Mouse (Mus musculus) thymus, postnatal 0 days (tissue): Measurements from ENCODE around the gene Srms. TPM values are rescaled to one million over a fixed set of nuclear protein-coding genes. Genes with fewer than 3 reads are reported as not detected.
"Not testable (repeated sequence)": the region's sequence is repeated elsewhere in the genome, so short reads cannot be mapped to it uniquely, and the experiment has no call there.

Experiments
- DNase-seq: peaks from one replicate; pipeline ENCODE4 v3.0.0-alpha.2; 2015; ENCODE audit warnings: low spot score
- polyA plus RNA-seq: library from polyadenylated mRNA; unstranded; fragments of >200 nt; fragmentation: Nextera tagmentation; extraction: Ambion mirVana; gene quantifications from 2 replicates; pipeline ENCODE4 v1.2.1, GENCODE M21; 2015

The Srms gene
- polyA plus RNA-seq, 1 experiment from 2014 or later: 0.30 TPM

DNA sequence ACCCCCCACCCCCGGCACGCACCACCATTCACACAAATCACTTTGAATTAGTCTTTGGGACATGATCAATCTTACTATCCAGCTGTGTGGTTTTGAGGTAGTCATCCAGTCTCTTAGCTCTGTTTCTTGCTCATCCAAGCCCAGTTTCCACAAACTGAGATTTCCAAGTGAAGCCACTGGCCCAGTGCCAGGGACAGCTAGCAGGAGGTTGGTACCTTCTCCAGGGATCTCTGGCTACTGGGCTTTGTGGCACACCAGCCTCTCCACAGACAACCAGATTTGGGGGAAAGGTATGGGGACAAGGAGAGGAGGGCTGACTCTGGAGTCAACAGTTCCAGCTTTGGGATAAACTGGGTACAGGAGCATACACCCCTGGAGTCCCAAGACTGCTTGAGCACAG, 7.4 kb upstream of the Srms start:
- peak; percentile 5 for DNase-seq

- DNase-seq: peak; percentile 96
These were observed 6.7 kb upstream of the Srms start, which contains the start of gene Fndc11 for GRCm38 (mm10) chr2:181219538-181220216. Fndc11 (plus strand) TSS chr2:181220013.

DNA sequence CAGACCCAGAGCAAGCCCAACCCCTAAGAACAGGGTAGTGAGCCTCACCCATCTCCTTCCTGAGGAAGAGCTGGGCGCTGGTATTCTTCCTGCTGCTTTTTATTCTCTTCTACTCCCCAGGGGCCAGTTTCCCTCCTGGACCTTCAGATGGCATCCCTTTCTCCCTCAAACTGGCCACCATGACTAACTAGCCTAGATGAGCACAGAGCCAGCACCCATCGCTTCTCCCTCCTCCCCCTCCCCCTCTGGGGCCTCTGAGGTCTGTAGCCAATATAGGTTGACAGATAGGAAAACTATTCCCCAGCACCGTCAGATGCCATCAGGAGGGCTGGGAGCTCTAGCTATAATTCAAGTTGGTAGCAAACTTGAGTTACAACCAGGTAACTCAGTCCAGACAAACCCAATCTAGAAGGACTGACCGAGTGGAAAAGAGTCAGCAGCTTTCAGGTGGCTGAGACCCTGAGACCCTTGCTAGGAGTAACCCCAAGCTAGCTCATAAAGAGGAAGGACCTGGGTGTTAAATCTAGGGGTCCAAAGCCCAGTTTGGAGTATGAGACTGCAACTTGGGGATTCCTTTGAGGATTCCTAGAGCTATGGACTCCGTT, 6.0 kb upstream of the Srms start:
- DNase-seq: peak; percentile 12

- DNase-seq: no peak
These were observed 3.1 kb upstream of the Srms start for GRCm38 (mm10) chr2:181216037-181216436.

- peak; percentile 23 for DNase-seq
These were observed 480 bp downstream of the Srms start for GRCm38 (mm10) chr2:181212389-181213020.

GRCm38 (mm10) chr2:181206118-181206517, 6.9 kb downstream of the Srms start:
- DNase-seq: no peak

- no peak for DNase-seq
These were observed 7.3 kb downstream of the Srms start for GRCm38 (mm10) chr2:181205678-181206077.

- DNase-seq: no peak
These were observed 10.1 kb downstream of the Srms start for GRCm38 (mm10) chr2:181202886-181203285.

- DNase-seq: no peak
These were observed 10.6 kb downstream of the Srms start, which contains the start of gene Ptk6 for GRCm38 (mm10) chr2:181202422-181202821. Ptk6 (minus strand) TSS chr2:181202789.

GRCm38 (mm10) chr2:181201606-181202005, 11.4 kb downstream of the Srms start:
- no peak for DNase-seq

GRCm38 (mm10) chr2:181196628-181197300, 16.2 kb downstream of the Srms start:
- no peak for DNase-seq

- DNase-seq: no peak
These were observed 19.9 kb downstream of the Srms start for GRCm38 (mm10) chr2:181193044-181193443.

GRCm38 (mm10) chr2:181191936-181192335, 21.0 kb downstream of the Srms start:
- no peak for DNase-seq

DNA sequence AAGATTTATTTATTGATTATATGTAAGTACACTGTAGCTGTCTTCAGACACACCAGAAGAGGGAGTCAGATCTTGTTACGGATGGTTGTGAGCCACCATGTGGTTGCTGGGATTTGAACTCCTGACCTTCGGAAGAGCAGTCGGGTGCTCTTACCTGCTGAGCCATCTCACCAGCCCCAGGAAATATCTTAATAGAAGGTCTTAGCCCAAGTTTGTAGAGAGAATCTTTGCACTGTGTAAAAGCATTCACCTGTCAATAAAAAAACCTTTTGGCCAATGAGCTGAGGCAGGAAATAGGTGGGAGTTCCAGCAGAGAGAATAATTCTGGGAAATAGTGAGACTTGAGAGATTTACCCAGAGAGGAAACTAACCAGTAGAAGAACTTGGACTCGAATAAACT, 21.6 kb downstream of the Srms start:
- DNase-seq: not testable (repeated sequence)

DNA sequence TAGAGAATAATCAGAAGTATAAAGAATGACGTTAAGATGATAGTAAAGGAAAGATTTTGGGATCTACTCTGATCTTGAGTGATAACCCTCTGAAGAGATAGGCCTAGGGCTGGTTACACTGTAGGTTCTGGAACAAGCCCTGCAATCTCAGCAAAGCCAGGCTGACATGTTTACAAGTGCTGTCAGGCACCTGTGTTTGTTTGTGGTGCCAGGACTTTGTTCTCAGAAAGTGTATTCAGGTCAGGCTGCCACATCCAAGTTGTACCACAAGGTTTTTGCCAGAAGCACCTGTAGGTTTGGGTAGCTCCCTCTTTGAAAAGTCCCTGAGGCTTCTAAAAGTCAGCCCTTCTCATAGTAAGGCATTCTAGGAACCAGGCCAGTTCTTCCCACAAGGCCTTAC, 23.7 kb downstream of the Srms start:
- peak; percentile 44 for DNase-seq

- DNase-seq: peak; percentile 17
These were observed 24.3 kb downstream of the Srms start for GRCm38 (mm10) chr2:181188681-181189080.

DNA sequence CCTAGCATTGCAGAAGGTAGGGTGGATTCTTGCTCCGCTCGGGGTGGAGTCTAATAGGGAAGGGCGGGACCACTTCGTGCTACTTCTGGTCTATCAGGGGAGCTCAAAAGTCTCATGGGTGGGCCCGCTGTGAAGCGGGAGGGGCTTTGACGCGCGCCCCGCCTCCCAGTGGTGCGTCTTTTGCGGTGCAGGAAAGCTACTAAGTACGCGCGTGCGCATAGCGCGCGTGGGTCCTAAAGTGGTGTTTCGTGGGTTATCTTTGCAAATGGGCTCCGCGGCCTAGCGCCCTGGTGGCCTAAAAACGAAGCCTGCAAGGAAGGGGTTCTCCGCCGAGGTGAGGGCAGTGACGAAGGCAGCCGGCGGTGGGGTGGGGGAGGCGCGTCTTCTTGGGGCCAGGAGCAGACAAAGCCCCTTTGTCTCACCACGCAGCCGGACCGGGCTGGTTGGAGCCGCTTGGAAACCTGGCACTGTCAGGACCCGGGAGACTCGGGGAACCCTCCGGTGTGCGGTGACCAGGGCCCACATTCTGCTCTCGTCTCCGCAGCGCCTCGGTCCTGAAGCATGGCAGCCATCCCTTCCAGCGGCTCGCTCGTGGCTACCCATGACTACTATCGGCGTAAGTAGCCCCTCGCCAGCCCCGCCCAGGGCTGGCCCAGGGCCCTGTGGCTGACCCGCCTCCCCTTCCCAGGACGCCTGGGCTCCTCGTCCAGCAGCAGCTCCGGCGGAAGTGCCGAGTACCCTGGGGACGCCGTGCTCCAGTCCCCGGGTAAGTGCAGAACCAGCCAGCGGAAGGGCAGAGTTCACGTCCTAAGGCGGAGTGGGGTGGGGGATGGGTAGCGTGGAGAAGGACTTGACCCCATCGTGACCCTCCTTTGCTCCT, 25.6 kb downstream of the Srms start, which contains the start of gene Ppdpf:
TSS of gene Ppdpf (plus strand) at position 127 of the 880 bp plus-strand sequence.
- peak; percentile 96 for DNase-seq

DNA sequence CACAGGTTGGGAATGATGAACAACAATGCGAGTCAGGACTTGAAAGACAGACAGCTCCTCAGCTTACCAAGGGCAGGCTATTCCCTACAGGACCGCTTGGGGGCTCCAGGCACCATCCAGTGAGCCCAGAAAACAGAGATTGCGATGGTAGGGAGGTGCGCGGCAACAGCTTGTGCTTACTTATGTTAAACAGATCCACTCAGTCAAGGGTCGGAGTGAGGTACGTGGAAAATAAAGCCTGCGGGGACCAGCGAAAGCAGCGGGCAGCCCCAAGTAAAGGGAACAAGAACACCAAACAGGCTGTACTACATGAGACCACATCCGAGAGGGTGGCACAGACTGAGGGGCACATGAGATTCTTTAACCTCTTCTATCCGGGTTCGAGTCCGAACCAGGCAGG, 26.4 kb downstream of the Srms start:
- DNase-seq: peak; percentile 87

GRCm38 (mm10) chr2:181180898-181181297, 32.1 kb downstream of the Srms start:
- no peak for DNase-seq

GRCm38 (mm10) chr2:181178471-181178870, 34.5 kb downstream of the Srms start:
- no peak for DNase-seq

DNA sequence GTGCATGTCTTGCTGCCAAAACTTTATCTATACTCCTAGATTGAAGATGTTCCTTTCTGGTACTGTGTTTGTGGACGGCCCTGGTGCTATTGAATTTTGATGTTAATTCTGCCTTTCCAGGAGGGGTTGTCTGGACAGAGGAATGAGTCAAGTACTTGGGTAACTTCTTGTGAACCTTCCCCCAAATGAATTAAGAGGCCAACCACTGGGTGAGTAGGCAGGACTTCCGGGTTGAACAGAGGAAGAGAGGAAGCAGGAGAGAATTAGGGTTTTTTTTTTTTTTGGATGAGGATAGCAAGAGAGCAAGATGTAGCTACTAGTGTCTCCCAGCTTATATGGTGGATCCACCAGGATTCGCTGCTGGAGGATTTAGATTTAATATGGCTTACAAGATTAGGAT, 35.0 kb downstream of the Srms start:
- DNase-seq: no peak
